ENCODE assay signal across 10 mouse cellular contexts in genomic region chr2:69100706-69101105, GRCm38 (mm10). TPM values are rescaled to one million over a fixed set of nuclear protein-coding genes. Genes with fewer than 3 reads are reported as not detected.
DNase-seq lines count a peak whose midpoint lies in the region; ATAC-seq and TF ChIP-seq lines count a peak whose summit lies in the region.
"Had no signal": no experiment of that assay in that cellular context is flagged by ENCODE, and none has a peak within 500 bp of the region (broad histone marks: within the 10 kb centered on the region; RNA-seq: fewer than 3 reads in every experiment).

No protein-coding gene starts in this region.

- H3K27ac ChIP-seq in heart, embryonic 12.5 days (ENCODE audit: poor library complexity, severe bottlenecking), result no peak overlapping the region
- no peak overlapping the region for H3K27ac ChIP-seq in embryonic fibroblast, embryonic 13.5 days (ENCODE audit: insufficient read depth, low read length)
- H3K27ac ChIP-seq: limb, embryonic 15.5 days; stomach, embryonic 15.5 days had no signal

- no peak overlapping the region for H3ac ChIP-seq in C2C12 (ENCODE audit: control insufficient read depth, insufficient read length, low read depth)

- WGBS in heart, embryonic 12.5 days, result 19% methylated on average over 3 of the region's 3 CpGs

- no peaks in the 10 kb centered on the region for H3K27me3 ChIP-seq in heart, embryonic 12.5 days (replicated peaks)
- no peaks in the 10 kb centered on the region for H3K27me3 ChIP-seq in C2C12 (ENCODE audit: control insufficient read depth, insufficient read depth, insufficient read length)
- H3K27me3 ChIP-seq: limb, embryonic 15.5 days; stomach, embryonic 15.5 days had no signal

- no peaks in the 10 kb centered on the region for H3K4me1 ChIP-seq in heart, embryonic 12.5 days (replicated peaks)
- H3K4me1 ChIP-seq in embryonic fibroblast, embryonic 13.5 days (ENCODE audit: control insufficient read depth, insufficient read depth, low read length), result no peaks in the 10 kb centered on the region; the same call in none of the 2 replicates
- H3K4me1 ChIP-seq: limb, embryonic 15.5 days; stomach, embryonic 15.5 days had no signal

- DNase-seq in heart, adult 18-20 months, result peak; percentile 41 to 74
- peak; percentile 26 for DNase-seq in adrenal gland, adult 2 months
- DNase-seq in kidney, postnatal 4 days, result peak; percentile 52 to 65
- DNase-seq in retina, postnatal 1 day, result peak; percentile 80

- no peaks in the 10 kb centered on the region for H3K9me3 ChIP-seq in heart, embryonic 12.5 days (replicated peaks)
- H3K9me3 ChIP-seq: limb, embryonic 15.5 days; stomach, embryonic 15.5 days had no signal

- no peak for ATAC-seq in heart, embryonic 12.5 days (ENCODE audit: insufficient number of reproducible peaks, low FRiP score)
- ATAC-seq in erythroblast, adult 5-6 weeks (replicated peaks; ENCODE audit: low FRiP score, poor library complexity, severe bottlenecking), result no peak

- H3K79me3 ChIP-seq in C2C12 (ENCODE audit: low read depth), result no peaks in the 10 kb centered on the region

- H3K4me2 ChIP-seq in heart, embryonic 12.5 days, result no peak overlapping the region
- H3K4me2 ChIP-seq: limb, embryonic 15.5 days; stomach, embryonic 15.5 days had no signal

- peak; percentile 18 for TF ChIP-seq CTCF in C2C12 (IDR thresholded peaks at IDR 0.05; ENCODE audit: control insufficient read depth, insufficient read depth, insufficient read length)
- TF ChIP-seq CTCF in embryonic fibroblast, embryonic 13.5 days (IDR thresholded peaks at IDR 0.05; ENCODE audit: borderline replicate concordance, insufficient read depth, low read length), result peak; percentile 74; the same call in 1 of the 2 replicates

- TF ChIP-seq POLR2A in embryonic fibroblast, embryonic 13.5 days (IDR thresholded peaks at IDR 0.05; ENCODE audit: low read depth, low read length), result no peak

- H3K9ac ChIP-seq in heart, embryonic 12.5 days, result no peak overlapping the region
- H3K9ac ChIP-seq: limb, embryonic 15.5 days; stomach, embryonic 15.5 days had no signal

- no peaks in the 10 kb centered on the region for H3K79me2 ChIP-seq in C2C12 (ENCODE audit: control insufficient read depth, insufficient read depth)

- H3K4me3 ChIP-seq in heart, embryonic 12.5 days, result no peak overlapping the region
- H3K4me3 ChIP-seq in C2C12 (ENCODE audit: insufficient read depth, poor library complexity, severe bottlenecking), result no peak overlapping the region
- H3K4me3 ChIP-seq in embryonic fibroblast, embryonic 13.5 days (ENCODE audit: insufficient read depth, low read length), result no peak overlapping the region
- H3K4me3 ChIP-seq: limb, embryonic 15.5 days; stomach, embryonic 15.5 days had no signal

- no peaks in the 10 kb centered on the region for H3K36me3 ChIP-seq in heart, embryonic 12.5 days
- H3K36me3 ChIP-seq in C2C12 (ENCODE audit: control insufficient read depth, insufficient read depth), result peaks cover 13% of the 10 kb centered on the region
- H3K36me3 ChIP-seq: limb, embryonic 15.5 days; stomach, embryonic 15.5 days had no signal

TF ChIP-seq in C2C12, 6 proteins besides CTCF, POLR2A, EP300 and RAD21:
- no peak for TF ChIP-seq MYOG (IDR thresholded peaks at IDR 0.05; ENCODE audit: control insufficient read depth, extremely low read depth, insufficient read length)

RNA-seq across cellular contexts. Expression of gene Nostrin, which starts 34.9 kb away (rescaled TPM):
- 1 to 10 TPM; 5.8 to 7.0 TPM for total RNA-seq in heart, adult 18-20 months (2021)
- 2.4 and 2.8 TPM in 2 replicates for polyA plus RNA-seq in heart, embryonic 12.5 days (2016; fragmentation: Nextera tagmentation; extraction: Ambion mirVana)
- polyA plus RNA-seq in C2C12 (2012; fragmentation: generic; extraction: Trizol), result 0.02 TPM
- total RNA-seq in adrenal gland, adult 2 months (2021), result 1 to 10 TPM; 8.2 to 8.4 TPM
- 0.04 and 0.20 TPM in 2 replicates for polyA plus RNA-seq in adrenal gland, adult 2 months (2012; rRNA removed)
- 0.60 TPM in 1 of 2 replicates, not detected in the other for polyA plus RNA-seq in embryonic fibroblast, embryonic 13.5 days (2011; ENCODE audit: insufficient read length, low read depth, missing spikeins)
- total RNA-seq in erythroblast, adult 5-6 weeks (2015; ENCODE audit: low replicate concordance), result 1.0 TPM in 1 of 2 replicates, not detected in the other
- total RNA-seq in erythroblast, adult 5-6 weeks (2017; ENCODE audit: low replicate concordance), result 0.51 and 0.70 TPM in 2 replicates

Comparison
In these comparisons a context has a peak if more than half of its experiments do, and no peak if none do; other contexts are left out.
1. DNase-seq: peak in every context shown above with its lines; median percentile 80 in retina, postnatal 1 day; 58 in kidney, postnatal 4 days; 58 in heart, adult 18-20 months; 26 in adrenal gland, adult 2 months.